Mouse (Mus musculus): ENCODE measurements around the gene Drosha.

Drosha gene

GRCm38 (mm10) chr15:12888312-12888711 lies 63.7 kb downstream of the Drosha start:
- DNase-seq: peak; percentile 13

DNA sequence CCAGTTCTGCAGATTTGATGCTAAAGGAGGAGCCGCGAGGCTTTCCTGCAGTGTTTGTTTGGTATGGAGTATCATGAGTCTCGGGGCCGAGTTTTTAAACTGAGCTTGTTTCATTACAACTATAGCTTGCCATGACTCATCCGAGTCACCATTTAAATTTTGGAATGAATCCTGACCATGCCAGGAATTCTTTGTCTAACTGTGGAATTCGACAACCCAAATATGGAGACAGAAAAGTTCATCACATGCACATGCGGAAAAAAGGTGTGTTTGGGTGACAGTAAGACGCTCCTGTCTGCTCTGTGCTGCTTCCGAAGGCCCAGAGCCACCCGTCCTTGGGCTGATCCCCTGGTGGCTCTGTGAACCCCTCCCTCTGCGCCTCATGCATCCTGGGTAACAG lies 65.3 kb downstream of the Drosha start:
- peak; percentile 77 for DNase-seq

GRCm38 (mm10) chr15:12895426-12895825 lies 70.8 kb downstream of the Drosha start:
- no peak for DNase-seq

GRCm38 (mm10) chr15:12896022-12897009 lies 71.7 kb downstream of the Drosha start:
- DNase-seq: peak; percentile 84

DNA sequence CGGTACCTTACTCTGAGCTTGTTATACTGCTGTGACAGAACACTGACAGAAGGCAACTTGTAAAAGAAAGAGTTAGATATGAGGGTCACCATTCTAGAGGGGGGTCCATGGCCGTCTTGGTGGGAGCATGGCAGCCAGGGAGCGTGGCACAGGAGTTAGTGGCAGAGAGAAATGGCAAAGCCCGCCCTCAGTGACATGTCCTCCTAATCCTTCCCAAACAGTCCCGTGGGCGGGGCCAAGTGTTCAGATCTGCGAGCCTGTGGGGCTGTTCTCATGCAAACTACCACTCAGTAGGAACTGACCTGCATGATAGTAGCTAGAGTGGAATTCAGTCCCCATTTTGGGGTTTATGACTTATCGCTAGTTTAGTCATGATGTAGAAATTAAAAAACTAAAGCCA lies 73.2 kb downstream of the Drosha start:
- peak; percentile 86 for DNase-seq

GRCm38 (mm10) chr15:12900428-12901196 lies 76.0 kb downstream of the Drosha start:
- DNase-seq: no peak

DNA sequence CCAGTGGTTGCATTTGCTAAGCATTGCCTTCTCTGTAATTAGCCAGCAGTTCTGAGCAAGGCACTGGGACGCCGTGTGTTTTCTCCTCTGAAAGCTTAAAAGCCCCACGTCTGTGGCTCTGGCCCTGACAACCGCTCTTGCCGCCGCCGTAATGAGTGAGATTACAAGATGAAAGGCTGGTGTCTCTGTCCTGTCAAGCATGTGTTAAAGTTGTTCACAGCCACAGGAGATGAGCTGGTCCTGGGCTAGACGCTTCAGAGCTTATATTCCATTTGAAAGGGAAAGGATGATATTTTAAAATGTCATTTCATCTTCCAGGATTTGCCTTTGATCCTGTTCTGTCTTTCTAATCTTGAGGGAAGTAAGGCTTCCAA lies 76.6 kb downstream of the Drosha start:
- DNase-seq: peak; percentile 28

DNA sequence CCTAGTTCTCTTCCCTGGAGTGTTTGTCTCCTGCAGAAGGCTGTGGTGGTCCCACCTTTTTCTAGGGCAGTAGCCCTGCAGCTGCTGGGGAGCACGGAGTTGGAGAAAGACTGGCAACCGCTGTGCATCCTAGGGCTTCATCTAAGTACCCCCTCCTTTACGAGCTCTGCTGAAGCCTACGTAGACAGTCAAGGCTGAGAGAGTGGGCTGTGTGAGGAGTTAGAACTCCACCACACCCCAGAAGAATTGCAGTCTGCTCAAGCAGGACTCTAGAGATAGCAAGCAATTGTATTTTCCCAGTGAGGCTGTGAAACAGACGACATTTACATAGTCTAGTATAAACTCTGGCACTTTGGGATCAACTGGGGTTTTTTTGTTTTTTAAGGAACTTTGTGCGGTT lies 79.8 kb downstream of the Drosha start:
- peak; percentile 64 for DNase-seq

- DNase-seq: peak; percentile 31
Measured at GRCm38 (mm10) chr15:12907962-12908719, 83.5 kb downstream of the Drosha start.

- no peak for DNase-seq
Measured at GRCm38 (mm10) chr15:12908720-12909028, 84.1 kb downstream of the Drosha start.

GRCm38 (mm10) chr15:12909171-12909570 lies 84.6 kb downstream of the Drosha start:
- DNase-seq: peak; percentile 69

GRCm38 (mm10) chr15:12911082-12911481 lies 86.5 kb downstream of the Drosha start:
- peak; percentile 80 for DNase-seq

GRCm38 (mm10) chr15:12916314-12916815 lies 91.8 kb downstream of the Drosha start:
- no peak for DNase-seq

- DNase-seq: peak; percentile 53
Measured at GRCm38 (mm10) chr15:12919326-12919966, 94.8 kb downstream of the Drosha start.

DNA sequence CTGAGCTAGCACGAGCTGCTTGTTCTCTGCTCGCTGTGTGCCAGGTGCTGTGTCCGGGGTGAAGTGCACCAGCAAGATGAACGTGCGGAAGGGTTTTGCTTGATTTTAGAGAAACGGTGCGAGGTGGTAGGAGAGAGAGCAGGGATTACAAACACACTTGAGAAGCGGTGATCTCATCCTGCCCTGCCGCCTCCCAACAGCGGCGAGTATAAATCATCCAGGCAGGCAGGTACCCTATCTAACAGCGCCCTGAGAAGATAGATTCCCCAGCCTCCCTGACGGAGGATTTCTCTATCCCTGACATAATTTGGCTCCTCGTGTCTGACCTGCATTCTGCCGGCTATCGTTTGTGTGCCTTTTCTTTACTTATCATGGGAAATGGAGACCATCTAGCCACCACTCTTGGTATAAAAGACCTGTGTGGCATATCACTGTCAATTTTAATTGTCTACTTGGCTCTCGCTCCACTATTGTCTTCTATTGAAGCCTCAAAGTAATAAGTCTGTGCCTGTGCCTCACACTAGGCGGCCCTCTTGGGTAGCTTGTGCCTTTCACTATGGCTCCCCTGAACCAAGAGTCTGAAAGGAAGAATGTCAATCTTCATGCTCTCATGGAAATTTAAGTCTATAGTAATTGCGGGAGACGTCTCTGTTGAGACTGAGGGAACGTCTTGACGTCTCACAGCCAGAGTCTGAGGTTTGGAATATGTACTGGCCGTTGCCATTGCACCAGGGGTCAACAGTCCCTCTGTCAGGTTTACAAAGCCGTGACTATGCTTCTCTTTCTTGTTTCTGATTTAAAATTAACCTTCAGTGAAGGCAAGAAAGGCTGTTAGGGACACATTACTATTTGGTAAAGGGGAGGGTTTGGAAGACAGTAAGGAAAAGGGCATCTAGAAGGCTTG lies 95.6 kb downstream of the Drosha start:
- DNase-seq: peak; percentile 52

DNA sequence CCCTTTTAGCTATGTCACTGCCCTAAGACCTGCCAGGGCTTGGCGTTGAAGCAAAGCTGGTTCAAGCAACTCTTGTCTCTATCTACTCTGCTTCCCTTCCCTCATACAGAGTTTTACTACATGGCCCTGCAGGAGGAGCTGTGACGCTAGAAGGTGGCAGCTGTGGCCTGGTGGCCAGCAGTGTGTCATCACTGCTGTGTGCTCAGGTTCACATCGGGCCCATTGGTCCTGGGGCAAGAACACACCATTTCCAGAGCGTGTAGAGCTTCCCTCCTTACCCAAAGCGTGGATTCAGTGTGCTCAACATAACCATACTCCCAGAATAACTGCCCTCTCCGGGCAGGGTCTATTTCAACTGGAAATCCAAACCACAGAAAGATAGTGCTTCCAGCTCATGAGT lies 97.3 kb downstream of the Drosha start:
- DNase-seq: peak; percentile 69

- no peak for DNase-seq
Measured at GRCm38 (mm10) chr15:12923826-12924225, 99.2 kb downstream of the Drosha start.

DNA sequence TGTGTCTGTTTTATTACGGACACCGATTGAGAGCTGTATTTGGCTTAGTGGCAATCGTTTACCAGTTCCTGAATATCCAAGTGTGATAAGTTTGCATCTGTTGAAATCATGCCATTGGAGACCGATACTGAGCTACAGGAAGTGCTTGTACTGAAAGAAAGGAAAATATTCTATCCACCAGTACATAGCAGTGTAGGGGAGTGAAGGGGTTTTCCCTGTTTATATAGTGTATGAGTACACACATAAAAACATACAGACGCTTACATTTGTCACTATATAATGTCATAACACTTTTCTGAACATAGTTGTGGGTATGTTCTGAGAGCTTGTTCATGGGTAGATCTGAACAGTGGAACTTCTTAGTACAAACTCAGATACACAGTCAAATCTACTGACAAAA lies 106.9 kb downstream of the Drosha start:
- no peak for DNase-seq

DNA sequence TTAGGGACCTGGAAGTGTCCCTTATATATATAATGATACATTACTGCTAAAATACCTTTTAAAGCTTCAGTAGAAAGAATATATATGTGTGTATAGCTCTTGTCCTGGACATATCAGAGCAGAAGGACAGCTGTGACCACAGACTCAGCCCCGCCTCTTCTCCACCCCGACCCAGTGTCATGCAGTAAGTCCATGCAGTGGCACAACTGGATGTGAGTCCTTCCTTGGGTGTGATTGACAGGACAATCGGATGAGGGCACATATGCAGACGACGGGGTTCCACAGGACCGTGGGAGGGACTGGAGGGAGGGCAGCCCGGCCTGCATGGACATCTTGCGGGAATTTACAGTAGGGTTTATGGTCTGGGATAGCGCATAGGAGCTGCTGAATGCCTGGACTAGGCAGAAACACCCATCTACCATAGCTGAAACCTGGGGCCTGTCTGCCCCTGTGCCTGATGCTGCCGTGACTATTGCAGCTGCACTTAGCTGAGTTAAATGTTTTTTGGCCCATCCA lies 111.7 kb downstream of the Drosha start:
- no peak for DNase-seq

DNA sequence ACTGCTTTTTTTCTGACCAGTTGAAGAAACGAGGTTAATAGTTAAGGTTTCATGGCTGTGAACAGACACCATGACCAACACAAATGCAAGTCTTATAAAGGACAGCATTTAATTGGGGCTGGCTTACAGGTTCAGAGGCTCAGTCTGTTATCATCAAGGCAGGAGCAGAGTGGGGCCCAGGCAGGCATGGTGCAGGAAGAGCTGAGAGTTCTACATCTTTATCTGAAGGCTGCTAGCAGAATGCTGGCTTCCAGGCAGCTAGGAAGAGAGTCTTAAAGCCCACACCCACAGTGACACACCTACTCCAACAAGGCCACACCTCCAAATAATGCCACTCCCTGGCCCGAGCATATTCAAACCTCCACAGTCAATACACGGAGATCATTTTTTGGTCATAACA lies 112.7 kb downstream of the Drosha start:
- DNase-seq: peak; percentile 55

DNA sequence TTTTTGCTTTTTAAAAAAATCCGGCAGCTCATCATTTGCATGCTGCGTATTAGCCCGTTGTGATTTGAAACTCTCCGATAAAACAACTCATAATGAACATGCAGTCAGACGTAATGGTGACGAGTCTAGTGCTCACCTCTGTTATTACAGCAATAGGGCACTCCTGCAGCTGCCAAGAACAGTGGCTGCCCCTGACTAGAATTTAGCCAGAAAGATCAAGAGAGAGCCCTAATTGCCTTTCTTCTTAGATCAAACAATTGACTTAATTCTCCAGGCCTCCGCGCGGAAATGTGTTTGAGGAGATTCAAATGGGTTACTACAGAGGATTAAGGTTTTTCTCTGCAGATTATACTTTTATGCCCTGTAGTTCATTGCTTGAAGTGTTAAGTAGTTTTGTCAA lies 116.5 kb downstream of the Drosha start:
- DNase-seq: no peak

Data from heart, adult 11 months (tissue).